Mouse (Mus musculus) layer of hippocampus, adult 2 months (tissue): ENCODE data around the gene Ift122. TPM values are rescaled to one million over a fixed set of nuclear protein-coding genes. Genes with fewer than 3 reads are reported as not detected.
"Not testable (repeated sequence)": the region's sequence is repeated elsewhere in the genome, so short reads cannot be mapped to it uniquely, and the experiment has no call there.

Experiments used
- DNase-seq, 2 experiments: peaks; one replicate each; pipeline ENCODE4 v3.0.0; 2022; ENCODE audit warnings: low spot score in 2 of 2
- H3K27ac ChIP-seq: fragments of 200-600 bp; 2 replicates; pipeline ENCODE4 v1.8.1; 2022
- H3K4me3 ChIP-seq: fragments of 200-600 bp; 2 replicates; pipeline ENCODE4 v1.8.1; 2022; ENCODE audit warnings: mild to moderate bottlenecking
- CTCF ChIP-seq: fragments of 200-600 bp; conservative IDR thresholded peaks from 2 replicates; pipeline ENCODE4 v1.8.1; 2022; ENCODE audit warnings: antibody characterized with exemption, mild to moderate bottlenecking, moderate library complexity
- total RNA-seq, 2 experiments: library from RNA; stranded (reverse); gene quantifications; 2 replicates each; pipeline ENCODE4 v1.2.3; 2021

Ift122 gene
- total RNA-seq, 2 experiments from 2014 or later, result 30.3 TPM

- no peak for TF ChIP-seq CTCF
- no peak for DNase-seq
- peak overlapping the region; percentile 92 for H3K27ac ChIP-seq
- H3K4me3 ChIP-seq, result peak overlapping the region; percentile 67
Measured at GRCm38 (mm10) chr6:115853985-115854384, 715 bp downstream of the Ift122 start.

- H3K27ac ChIP-seq, result peak overlapping the region; percentile 92
- peak; percentile 74 for TF ChIP-seq CTCF
- H3K4me3 ChIP-seq, result no peak overlapping the region
- DNase-seq, result no peak
Measured at GRCm38 (mm10) chr6:115854432-115854831, 1.2 kb downstream of the Ift122 start.

GRCm38 (mm10) chr6:115855733-115856360 is 2.6 kb downstream of the Ift122 start:
- TF ChIP-seq CTCF, result no peak
- H3K27ac ChIP-seq, result peak overlapping the region; percentile 82
- peak in 1 of 2 experiments; percentile 54 for DNase-seq

GRCm38 (mm10) chr6:115856361-115856745 is 3.1 kb downstream of the Ift122 start:
- peak overlapping the region; percentile 82 for H3K27ac ChIP-seq
- DNase-seq, result no peak
- no peak for TF ChIP-seq CTCF
- H3K4me3 ChIP-seq, result no peak overlapping the region

More at GRCm38 (mm10) chr6:115855733-115856360, 2.6 kb downstream of the Ift122 start:
- H3K4me3 ChIP-seq, result no peak overlapping the region

- Histone ChIP-seq H3K4me3 (no peak overlapping the region), H3K27ac (no peak overlapping the region)
- DNase-seq, result no peak
- TF ChIP-seq CTCF, result no peak
Measured at GRCm38 (mm10) chr6:115859258-115859657, 6.0 kb downstream of the Ift122 start.

GRCm38 (mm10) chr6:115860027-115860556 is 6.8 kb downstream of the Ift122 start:
- no peak overlapping the region for H3K27ac ChIP-seq
- no peak overlapping the region for H3K4me3 ChIP-seq
- TF ChIP-seq CTCF, result no peak
- DNase-seq, result no peak

- DNase-seq, result peak in 1 of 2 experiments; percentile 42
- no peak for TF ChIP-seq CTCF
- Histone ChIP-seq H3K27ac (peak overlapping the region; percentile 73), H3K4me3 (no peak overlapping the region)
Measured at GRCm38 (mm10) chr6:115863340-115863841, 10.1 kb downstream of the Ift122 start.

- Histone ChIP-seq H3K4me3 (no peak overlapping the region), H3K27ac (no peak overlapping the region)
- TF ChIP-seq CTCF, result no peak
- no peak for DNase-seq
Measured at GRCm38 (mm10) chr6:115865246-115865645, 12.0 kb downstream of the Ift122 start.

- DNase-seq, H3K27ac ChIP-seq, H3K4me3 ChIP-seq: not testable (repeated sequence)
Measured at GRCm38 (mm10) chr6:115867157-115867556, 13.9 kb downstream of the Ift122 start.

- not testable (repeated sequence) for DNase-seq, H3K4me3 ChIP-seq, H3K27ac ChIP-seq
Measured at GRCm38 (mm10) chr6:115871318-115871717, 18.0 kb downstream of the Ift122 start.

GRCm38 (mm10) chr6:115877239-115877638 is 24.0 kb downstream of the Ift122 start:
- no peak overlapping the region for H3K27ac ChIP-seq
- no peak for DNase-seq
- no peak overlapping the region for H3K4me3 ChIP-seq
- no peak for TF ChIP-seq CTCF

- no peak overlapping the region for H3K4me3 ChIP-seq
- TF ChIP-seq CTCF, result no peak
Measured at GRCm38 (mm10) chr6:115878694-115879093, 25.4 kb downstream of the Ift122 start.

GRCm38 (mm10) chr6:115879736-115880135 is 26.5 kb downstream of the Ift122 start:
- no peak for DNase-seq
- no peak overlapping the region for H3K27ac ChIP-seq
- no peak overlapping the region for H3K4me3 ChIP-seq
- no peak for TF ChIP-seq CTCF

More at GRCm38 (mm10) chr6:115878694-115879093, 25.4 kb downstream of the Ift122 start:
- no peak overlapping the region for H3K27ac ChIP-seq
- no peak for DNase-seq

- Histone ChIP-seq H3K27ac (no peak overlapping the region), H3K4me3 (no peak overlapping the region)
- no peak for DNase-seq
- no peak for TF ChIP-seq CTCF
Measured at GRCm38 (mm10) chr6:115880751-115881150, 27.5 kb downstream of the Ift122 start.
